Mouse (Mus musculus) cortical plate, adult 2 months (tissue): Measurements from ENCODE around the gene Acvrl1. TPM values are rescaled to one million over a fixed set of nuclear protein-coding genes. Genes with fewer than 3 reads are reported as not detected.
A peak's percentile ranks its signal among the peaks of the same experiment; 100 is the strongest.

ENCODE experiments used
- H3K27ac ChIP-seq: fragments of 200-500 bp; 2 replicates; pipeline ENCODE4 v1.5.1; 2012; ENCODE audit warnings: low read length, control low read depth, inconsistent platforms; ENCODE audit not compliant: insufficient read depth
- H3K4me1 ChIP-seq: fragments of 200-500 bp; 2 replicates; pipeline ENCODE4 v1.6.1; 2011; ENCODE audit warnings: low read length; ENCODE audit not compliant: control insufficient read depth, insufficient read depth
- H3K4me3 ChIP-seq: fragments of 200-500 bp; 2 replicates; pipeline ENCODE4 v1.5.1; 2011; ENCODE audit warnings: mild to moderate bottlenecking, low read length, control low read depth; ENCODE audit not compliant: insufficient read depth
- CTCF ChIP-seq: fragments of 200-500 bp; IDR thresholded peaks from 2 replicates; pipeline ENCODE4 v1.5.1; 2011; ENCODE audit warnings: mild to moderate bottlenecking, control low read depth, low read length; ENCODE audit not compliant: insufficient read depth; ENCODE audit errors: extremely low read depth
- POLR2A ChIP-seq: fragments of 200-500 bp; IDR thresholded peaks from 2 replicates; pipeline ENCODE4 v1.6.1; 2011; ENCODE audit warnings: mild to moderate bottlenecking, low read length, control low read depth; ENCODE audit not compliant: insufficient read depth; ENCODE audit errors: extremely low read depth
- polyA plus RNA-seq: library from polyadenylated mRNA; depleted of rRNA; stranded (reverse); fragments of >200 nt; gene quantifications from 2 replicates; pipeline ENCODE4 v1.2.3, GENCODE M21; 2012

The Acvrl1 gene
- polyA plus RNA-seq, 1 experiment = 24.7 TPM

DNA sequence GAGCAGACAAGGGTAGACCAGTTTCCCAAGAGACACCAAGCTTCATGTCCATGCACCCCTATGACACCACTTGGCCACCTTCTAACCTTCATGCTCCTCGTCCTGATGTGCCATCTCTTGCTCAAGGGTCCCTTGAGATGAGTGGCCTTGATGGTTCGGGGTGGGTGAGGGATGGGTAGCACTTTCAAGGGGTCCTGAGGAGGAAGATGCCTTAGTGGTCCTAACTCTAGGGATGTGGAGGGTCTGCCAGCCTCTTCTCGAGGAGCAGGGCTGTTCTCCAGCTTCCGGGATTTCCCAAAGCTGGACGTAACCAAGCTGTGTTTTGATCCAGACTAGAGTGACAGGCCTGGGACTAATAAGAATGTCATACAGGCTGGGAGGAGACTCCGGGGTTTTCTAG is 2.8 kb upstream of the Acvrl1 start:
- no peak overlapping the region for H3K27ac ChIP-seq
- no peak overlapping the region for H3K4me3 ChIP-seq
- H3K4me1 ChIP-seq = no peaks in the 10 kb centered on the region
- TF ChIP-seq CTCF (no peak), POLR2A (no peak)

DNA sequence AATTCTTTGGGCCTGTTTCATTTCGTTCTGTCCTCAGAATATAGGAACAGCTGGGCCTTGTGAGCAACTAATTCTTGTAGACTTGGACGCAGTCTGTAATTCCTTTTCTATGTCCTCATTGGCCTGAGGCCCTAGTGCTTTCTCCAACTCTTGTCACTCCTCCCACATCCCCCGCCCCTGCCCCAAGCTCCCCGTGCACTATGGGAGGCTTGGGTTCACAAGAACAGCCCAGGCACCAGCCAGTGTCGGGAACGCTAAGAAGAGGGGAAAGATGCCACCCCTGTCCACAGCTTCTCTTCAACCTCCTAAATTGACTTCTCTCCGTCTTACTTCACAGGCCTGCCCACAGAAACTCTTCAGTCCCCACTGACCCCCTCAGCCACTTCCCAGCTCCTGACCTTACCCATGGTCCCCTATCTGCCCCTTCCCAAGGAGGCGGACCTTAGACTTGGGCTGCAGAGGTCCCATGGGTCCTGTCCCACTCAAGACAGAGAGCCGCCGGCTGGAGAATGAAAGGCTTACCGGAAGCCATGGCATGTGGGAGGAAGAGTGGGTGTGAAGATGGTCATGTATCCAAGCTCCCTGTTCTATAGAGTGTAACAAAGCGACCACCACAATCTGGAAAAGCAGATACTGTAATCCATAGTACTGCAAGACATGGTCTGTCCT is 1.3 kb upstream of the Acvrl1 start:
- TF ChIP-seq CTCF = no peak
- no peak for TF ChIP-seq POLR2A
- H3K4me1 ChIP-seq = no peaks in the 10 kb centered on the region
- H3K27ac ChIP-seq = no peak overlapping the region
- no peak overlapping the region for H3K4me3 ChIP-seq

DNA sequence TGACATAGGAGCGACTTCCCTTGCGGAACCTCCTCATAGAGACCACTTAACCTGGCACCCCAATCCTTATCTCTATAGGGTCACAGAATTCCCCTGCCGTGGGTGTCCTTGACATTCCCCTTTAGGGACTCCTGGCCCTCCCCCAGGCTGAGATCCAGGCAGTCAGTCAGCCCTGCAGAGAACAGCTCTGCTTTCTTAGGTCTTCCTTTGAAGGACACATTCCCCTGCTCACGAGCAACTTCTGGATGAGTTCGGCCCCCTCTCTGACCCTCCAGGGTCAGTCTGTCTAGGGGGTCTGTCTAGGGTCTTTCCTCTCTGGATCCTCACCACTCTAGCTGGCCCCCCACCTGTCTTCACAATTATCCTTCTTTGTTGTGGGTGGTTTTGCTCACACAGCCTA is 1.1 kb downstream of the Acvrl1 start:
- Histone ChIP-seq H3K27ac (no peak overlapping the region), H3K4me1 (no peaks in the 10 kb centered on the region), H3K4me3 (no peak overlapping the region)
- TF ChIP-seq POLR2A (no peak), CTCF (no peak)

DNA sequence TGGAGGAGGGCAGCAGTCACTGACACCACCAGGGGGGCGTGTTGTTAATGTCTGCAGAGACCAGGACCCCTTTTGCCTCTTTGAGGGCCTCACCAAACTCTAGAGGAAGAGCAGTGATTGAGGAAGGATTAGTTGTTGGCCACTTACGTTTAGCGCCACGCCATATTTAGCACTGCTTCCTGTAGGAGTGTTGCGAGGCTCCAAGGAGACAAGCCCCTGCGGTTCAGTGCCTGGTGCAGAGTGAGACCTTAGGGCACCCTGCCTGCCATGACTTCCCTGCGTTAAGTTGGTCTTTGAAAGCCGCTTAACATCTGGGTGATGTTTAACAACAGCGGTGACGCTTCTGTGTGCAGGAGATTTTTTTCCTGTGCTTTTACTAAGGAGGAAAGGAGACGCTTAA is 3.2 kb downstream of the Acvrl1 start:
- H3K4me1 ChIP-seq = no peaks in the 10 kb centered on the region
- TF ChIP-seq POLR2A (no peak), CTCF (no peak)
- no peak overlapping the region for H3K4me3 ChIP-seq
- no peak overlapping the region for H3K27ac ChIP-seq

DNA sequence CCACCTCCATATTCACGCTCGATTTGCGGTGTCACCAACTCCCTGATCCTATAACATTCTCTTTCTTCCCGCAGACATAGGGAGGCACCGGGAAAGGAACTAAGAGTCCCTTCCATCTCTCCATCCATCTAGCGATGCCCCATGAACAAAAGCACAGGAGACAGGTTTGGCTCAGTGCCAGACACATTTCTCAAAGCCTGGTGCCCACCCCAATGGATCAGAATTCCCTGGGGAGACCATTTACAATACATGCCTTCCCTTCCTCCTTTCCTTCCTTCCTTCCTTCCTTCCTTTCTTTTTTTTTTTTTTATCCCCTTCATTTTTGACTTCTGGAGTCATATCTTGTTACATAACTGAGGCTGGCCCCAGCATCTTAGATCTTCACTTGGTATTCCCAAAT is 3.7 kb downstream of the Acvrl1 start:
- Histone ChIP-seq H3K4me3 (no peak overlapping the region), H3K27ac (0 out of 2 replicates have a peak overlapping the region, but pooled peaks have one; percentile 38), H3K4me1 (no peaks in the 10 kb centered on the region)
- TF ChIP-seq CTCF = no peak

DNA sequence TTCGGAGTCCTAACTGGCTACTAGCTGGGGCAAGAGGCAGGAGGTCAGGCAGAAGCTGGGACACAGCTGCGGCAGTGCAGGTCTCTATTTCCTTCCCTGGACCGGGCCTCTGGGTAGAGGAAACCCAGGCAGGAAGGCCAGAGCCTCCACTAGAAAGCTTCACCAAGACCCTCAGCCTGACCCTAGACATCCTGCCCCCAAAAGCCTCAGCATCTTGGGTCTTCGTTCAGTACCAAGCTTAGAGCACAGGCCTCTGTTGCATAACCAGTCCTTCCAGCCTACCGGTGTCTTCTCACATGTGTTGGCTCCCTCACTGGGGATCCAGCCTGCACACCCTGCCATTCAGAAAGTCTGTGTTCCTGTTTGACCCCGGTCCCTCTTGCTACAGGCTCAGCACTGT is 4.4 kb downstream of the Acvrl1 start:
- no peaks in the 10 kb centered on the region for H3K4me1 ChIP-seq
- H3K4me3 ChIP-seq = no peak overlapping the region
- no peak for TF ChIP-seq POLR2A
- TF ChIP-seq CTCF = no peak
- H3K27ac ChIP-seq = peak overlapping the region; percentile 38

DNA sequence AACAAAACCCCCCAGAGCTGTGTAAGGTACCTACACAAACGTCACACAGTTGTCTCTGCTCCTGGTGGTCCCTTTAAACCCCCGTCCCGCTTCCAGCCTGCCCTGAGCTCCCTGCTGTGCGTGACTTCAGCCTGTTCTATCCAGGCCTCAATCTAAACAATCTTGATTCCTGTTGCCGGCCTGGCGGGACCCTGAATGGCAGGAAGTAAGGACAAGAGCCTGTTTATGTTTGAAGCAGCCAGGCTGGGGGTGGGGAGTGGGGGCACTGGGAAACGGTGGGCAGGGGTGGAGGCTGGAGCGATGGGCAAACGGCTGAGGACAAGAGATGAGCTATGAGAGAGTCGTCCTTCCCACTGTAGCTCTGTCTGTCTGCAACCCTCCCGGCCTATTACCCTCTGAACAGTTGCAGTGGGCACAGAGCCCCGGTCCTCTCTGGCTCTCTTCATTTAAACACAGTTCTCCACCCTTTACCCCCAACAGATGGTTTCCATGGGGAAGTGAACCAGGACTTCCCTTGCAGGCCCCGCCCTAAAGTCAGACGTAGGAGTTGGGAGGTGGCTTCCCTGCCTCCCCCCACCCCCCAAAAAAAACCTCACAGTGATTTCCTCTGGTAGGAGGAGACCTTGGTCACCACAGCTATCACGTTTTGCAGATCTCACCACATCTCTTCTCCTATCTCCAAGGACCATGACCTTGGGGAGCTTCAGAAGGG is 5.8 kb downstream of the Acvrl1 start:
- TF ChIP-seq POLR2A = no peak
- no peak for TF ChIP-seq CTCF
- peak overlapping the region; percentile 4; the same call in 1 of the 2 replicates for H3K27ac ChIP-seq
- H3K4me1 ChIP-seq = no peaks in the 10 kb centered on the region
- H3K4me3 ChIP-seq = peak overlapping the region; percentile 16; the same call in 1 of the 2 replicates

DNA sequence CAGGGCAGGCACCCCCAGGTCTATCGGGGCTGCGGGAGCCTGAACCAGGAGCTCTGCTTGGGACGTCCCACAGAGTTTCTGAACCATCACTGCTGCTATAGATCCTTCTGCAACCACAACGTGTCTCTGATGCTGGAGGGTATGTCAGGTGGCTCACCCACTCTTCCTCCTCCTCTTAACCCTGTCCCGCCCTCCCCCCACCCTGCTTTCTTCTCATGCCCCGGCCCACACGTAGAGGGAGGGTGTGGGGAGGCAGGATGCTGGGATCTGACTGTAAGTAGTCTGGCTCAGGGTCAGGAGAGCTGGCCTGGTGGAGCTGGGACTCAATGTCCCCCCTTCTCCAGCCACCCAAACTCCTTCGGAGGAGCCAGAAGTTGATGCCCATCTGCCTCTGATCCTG is 7.1 kb downstream of the Acvrl1 start:
- Histone ChIP-seq H3K27ac (no peak overlapping the region), H3K4me1 (no peaks in the 10 kb centered on the region), H3K4me3 (peak overlapping the region; percentile 16; the same call in 1 of the 2 replicates)
- TF ChIP-seq CTCF = no peak
- TF ChIP-seq POLR2A = no peak

DNA sequence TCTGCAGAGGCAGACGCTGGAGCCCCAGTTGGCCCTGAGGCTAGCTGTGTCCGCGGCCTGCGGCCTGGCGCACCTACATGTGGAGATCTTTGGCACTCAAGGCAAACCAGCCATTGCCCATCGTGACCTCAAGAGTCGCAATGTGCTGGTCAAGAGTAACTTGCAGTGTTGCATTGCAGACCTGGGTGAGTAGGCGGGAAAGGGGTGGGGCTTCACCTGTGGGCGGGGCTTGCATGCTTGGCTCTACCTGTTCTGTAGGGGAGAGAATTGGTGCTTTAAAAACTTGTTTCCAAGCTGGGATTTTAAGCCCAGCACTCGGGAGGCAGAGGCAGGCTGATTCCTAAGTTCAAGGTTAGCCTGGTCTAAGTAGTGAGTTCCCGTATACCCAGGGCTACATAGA is 9.1 kb downstream of the Acvrl1 start:
- Histone ChIP-seq H3K27ac (no peak overlapping the region), H3K4me3 (no peak overlapping the region), H3K4me1 (no peaks in the 10 kb centered on the region)
- TF ChIP-seq CTCF = no peak
- TF ChIP-seq POLR2A = no peak

DNA sequence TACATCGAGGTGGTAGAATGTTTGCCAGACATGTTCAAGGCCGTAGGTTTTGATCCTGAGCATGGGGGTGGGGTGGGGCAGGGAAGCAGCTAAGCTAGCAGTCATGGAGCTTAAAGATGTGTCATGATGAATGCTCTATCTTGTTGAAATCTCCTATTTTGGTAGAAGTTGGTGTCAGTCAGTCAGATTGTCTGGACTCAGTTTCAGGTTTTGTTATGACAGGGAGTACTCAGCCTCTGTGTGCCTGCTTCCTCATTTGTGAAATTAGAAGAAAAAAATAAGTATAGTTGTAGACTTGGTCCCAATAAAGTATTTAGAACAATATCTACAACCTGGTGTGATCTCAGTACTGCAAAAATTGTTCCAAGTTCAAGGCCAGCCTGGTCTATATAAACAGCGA is 10.4 kb downstream of the Acvrl1 start:
- Histone ChIP-seq H3K4me3 (no peak overlapping the region), H3K4me1 (no peaks in the 10 kb centered on the region; the same call in 1 of the 2 replicates), H3K27ac (no peak overlapping the region)
- TF ChIP-seq CTCF = no peak
- TF ChIP-seq POLR2A = no peak
